Mouse (Mus musculus) intestine, embryonic 14.5 days (tissue): ENCODE results near the gene Unc13d. TPM values are rescaled to one million over a fixed set of nuclear protein-coding genes. Genes with fewer than 3 reads are reported as not detected.

ENCODE experiments used
- ATAC-seq: fragments of 200-750 bp; cut with Nextera tagmentation; replicated peaks from 2 replicates; pipeline ENCODE4 v1.8.0; 2017; ENCODE audit warnings: low read depth, moderate number of reproducible peaks, moderate TSS enrichment, moderate library complexity; ENCODE audit not compliant: low FRiP score, low TSS enrichment
- DNase-seq: peaks from one replicate; pipeline ENCODE4 v3.0.0-alpha.2; 2018; ENCODE audit warnings: low spot score
- H3K27ac ChIP-seq: fragments of 300-500 bp; sonication (generic); 2 replicates; pipeline ENCODE4 v1.5.1; 2014; ENCODE audit warnings: low read depth, mild to moderate bottlenecking, control low read depth
- H3K27me3 ChIP-seq: fragments of 300-500 bp; sonication (generic); replicated peaks from 2 replicates; pipeline ENCODE4 v1.6.1; 2014; ENCODE audit warnings: low read length, control low read depth; ENCODE audit not compliant: control insufficient read depth, insufficient read depth
- H3K36me3 ChIP-seq: fragments of 300-500 bp; sonication (generic); 2 replicates; pipeline ENCODE4 v1.6.1; 2014; ENCODE audit warnings: low read length, control low read depth; ENCODE audit not compliant: control insufficient read depth, insufficient read depth
- H3K4me1 ChIP-seq: fragments of 300-500 bp; sonication (generic); replicated peaks from 2 replicates; pipeline ENCODE4 v1.6.1; 2014; ENCODE audit warnings: low read length, control low read depth, mixed read lengths; ENCODE audit not compliant: control insufficient read depth, insufficient read depth
- H3K4me2 ChIP-seq: fragments of 300-500 bp; sonication (generic); 2 replicates; pipeline ENCODE4 v1.6.1; 2014; ENCODE audit warnings: low read length
- H3K4me3 ChIP-seq: fragments of 300-500 bp; sonication (generic); 2 replicates; pipeline ENCODE4 v1.5.1; 2014; ENCODE audit warnings: low read depth, low read length, control low read depth, mixed read lengths
- H3K9ac ChIP-seq: fragments of 300-500 bp; sonication (generic); 2 replicates; pipeline ENCODE4 v1.6.1; 2014; ENCODE audit warnings: mild to moderate bottlenecking, low read length
- H3K9me3 ChIP-seq: fragments of 300-500 bp; sonication (generic); 2 replicates; pipeline ENCODE4 v1.6.1; 2016; ENCODE audit warnings: low read length, control low read depth; ENCODE audit not compliant: control insufficient read depth
- WGBS: fragments of 180-500 bp; shearing (Covaris S2); extraction: QIAGEN DNeasy Blood & Tissue Kit; methylation state at CpG from one replicate; pipeline ENCODE4 v1.1.7; 2014; 5-methylcytosine and 5-hydroxymethylcytosine counted together
- polyA plus RNA-seq: library from polyadenylated mRNA; unstranded; fragments of >200 nt; fragmentation: Nextera tagmentation; extraction: Ambion mirVana; gene quantifications from 2 replicates; pipeline ENCODE4 v1.2.1, GENCODE M21; 2014

Gene Unc13d
- polyA plus RNA-seq, 1 experiment from 2014 or later: 3.5 TPM

DNA sequence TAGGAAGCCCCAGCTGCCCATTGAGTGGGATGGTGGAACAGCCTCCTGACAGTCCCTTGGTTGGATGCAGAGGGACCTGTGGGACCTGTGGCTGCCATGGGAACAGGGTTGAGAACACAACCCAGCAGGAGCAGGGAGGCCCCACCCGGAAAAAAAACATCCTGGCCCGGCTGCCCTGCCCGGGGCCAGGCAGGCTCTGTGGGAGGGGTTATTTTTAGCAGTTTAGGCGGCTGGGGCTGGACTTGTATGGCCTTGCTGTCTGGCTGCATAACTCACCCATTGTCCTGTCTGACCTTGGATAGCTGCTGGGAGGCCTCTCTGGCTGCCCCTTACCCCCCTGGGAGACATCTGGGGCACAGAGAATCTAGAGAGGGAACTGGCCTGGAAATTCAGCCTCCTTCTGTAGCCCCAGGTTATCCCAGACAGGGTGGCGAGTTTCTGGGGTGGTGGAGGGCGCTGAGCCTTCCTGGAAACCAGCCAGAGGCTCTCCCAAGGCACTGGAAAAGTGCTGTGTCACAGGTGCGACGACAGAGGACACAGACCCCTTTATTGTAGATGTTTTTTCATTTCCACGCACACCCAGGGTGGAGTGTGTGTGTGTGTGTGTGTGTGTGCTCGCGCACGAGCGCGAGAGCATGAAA is 26.4 kb upstream of the Unc13d start:
- Histone ChIP-seq H3K9ac (no peak overlapping the region), H3K27me3 (peaks cover 24% of the 10 kb centered on the region), H3K4me3 (no peak overlapping the region), H3K36me3 (no peaks in the 10 kb centered on the region), H3K27ac (peak overlapping the region; percentile 60), H3K9me3 (no peaks in the 10 kb centered on the region), H3K4me2 (0 out of 2 replicates have a peak overlapping the region, but pooled peaks have one; percentile 7), H3K4me1 (peaks cover 62% of the 10 kb centered on the region)
- DNase-seq (peak; percentile 74), ATAC-seq (peak; percentile 50)
- WGBS: 33% methylated on average over 14 of the region's 14 CpGs

GRCm38 (mm10) chr11:116103572-116103971 is 25.8 kb upstream of the Unc13d start:
- peaks cover 63% of the 10 kb centered on the region for H3K4me1 ChIP-seq
- H3K4me2 ChIP-seq: no peak overlapping the region
- DNase-seq (no peak), ATAC-seq (no peak)
- H3K4me3 ChIP-seq: no peak overlapping the region
- WGBS: 71% methylated on average over 12 of the region's 12 CpGs
- H3K27ac ChIP-seq: peak overlapping the region; percentile 60; the same call in 1 of the 2 replicates
- no peaks in the 10 kb centered on the region for H3K36me3 ChIP-seq
- no peak overlapping the region for H3K9ac ChIP-seq
- peaks cover 19% of the 10 kb centered on the region for H3K27me3 ChIP-seq
- no peaks in the 10 kb centered on the region for H3K9me3 ChIP-seq

GRCm38 (mm10) chr11:116102472-116102871 is 24.7 kb upstream of the Unc13d start:
- H3K9ac ChIP-seq: no peak overlapping the region
- WGBS: 58% methylated on average over 3 of the region's 4 CpGs
- H3K27me3 ChIP-seq: peaks cover 8% of the 10 kb centered on the region
- peaks cover 64% of the 10 kb centered on the region for H3K4me1 ChIP-seq
- no peak overlapping the region for H3K4me3 ChIP-seq
- H3K36me3 ChIP-seq: no peaks in the 10 kb centered on the region
- ATAC-seq (no peak), DNase-seq (no peak)
- H3K4me2 ChIP-seq: no peak overlapping the region
- peak overlapping the region; percentile 74; the same call in 1 of the 2 replicates for H3K27ac ChIP-seq
- H3K9me3 ChIP-seq: no peaks in the 10 kb centered on the region

GRCm38 (mm10) chr11:116101931-116102381 is 24.2 kb upstream of the Unc13d start:
- Histone ChIP-seq H3K4me2 (0 out of 2 replicates have a peak overlapping the region, but pooled peaks have one; percentile 6), H3K36me3 (no peaks in the 10 kb centered on the region), H3K4me1 (peaks cover 60% of the 10 kb centered on the region), H3K27me3 (peaks cover 3% of the 10 kb centered on the region), H3K4me3 (no peak overlapping the region), H3K27ac (peak overlapping the region; percentile 74), H3K9me3 (no peaks in the 10 kb centered on the region), H3K9ac (peak overlapping the region; percentile 5; the same call in 1 of the 2 replicates)
- peak; percentile 70 for DNase-seq
- no peak for ATAC-seq
- WGBS: 24% methylated on average over 11 of the region's 11 CpGs

DNA sequence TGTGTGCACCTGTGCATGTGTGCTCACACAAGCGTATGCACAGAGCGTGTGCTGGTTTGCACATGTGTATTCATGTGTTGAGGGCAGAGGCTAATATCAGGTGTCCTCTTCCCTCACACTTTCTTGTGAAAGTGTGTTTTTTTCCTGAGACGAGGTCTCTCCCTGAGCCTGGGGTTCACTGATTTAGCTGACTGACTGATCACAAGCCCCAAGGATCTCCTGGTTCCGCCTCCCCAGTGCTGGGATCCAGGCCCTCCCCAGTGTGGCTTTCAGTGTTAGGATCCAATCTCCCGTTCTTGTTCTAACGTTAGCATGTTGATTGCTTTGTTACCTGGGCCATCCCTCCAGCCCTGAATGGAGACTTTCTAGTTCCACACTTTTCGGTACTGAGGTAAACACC is 23.1 kb upstream of the Unc13d start:
- WGBS: 68% methylated on average over 7 of the region's 7 CpGs
- Histone ChIP-seq H3K4me1 (peaks cover 50% of the 10 kb centered on the region), H3K27ac (peak overlapping the region; percentile 74; the same call in 1 of the 2 replicates), H3K27me3 (no peaks in the 10 kb centered on the region), H3K9ac (no peak overlapping the region), H3K36me3 (no peaks in the 10 kb centered on the region), H3K9me3 (0 out of 2 replicates have a peak, but pooled peaks cover 3% of the 10 kb centered on the region), H3K4me3 (no peak overlapping the region), H3K4me2 (no peak overlapping the region)
- ATAC-seq (no peak), DNase-seq (no peak)

DNA sequence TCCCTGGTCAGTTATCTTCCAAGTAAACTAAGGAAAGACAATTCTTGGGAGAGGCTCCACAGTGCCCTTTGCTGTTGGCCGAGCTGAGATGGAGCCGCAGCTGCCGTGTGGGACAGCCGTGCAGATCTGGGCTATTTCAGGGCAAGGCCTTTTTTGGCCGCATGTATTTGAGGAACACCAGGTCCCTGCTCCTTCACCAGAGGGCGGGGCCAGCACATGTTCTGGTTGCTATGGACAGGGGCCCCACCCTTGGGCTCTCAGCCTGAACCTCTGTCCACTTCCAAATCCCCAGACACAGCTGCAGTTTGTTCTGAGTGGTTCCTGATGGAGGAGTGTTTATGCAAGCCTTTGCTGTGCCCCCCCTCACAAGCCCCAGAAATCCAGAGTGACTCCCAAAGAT is 22.6 kb upstream of the Unc13d start:
- Histone ChIP-seq H3K36me3 (no peaks in the 10 kb centered on the region), H3K9me3 (0 out of 2 replicates have a peak, but pooled peaks cover 3% of the 10 kb centered on the region), H3K4me1 (peaks cover 50% of the 10 kb centered on the region), H3K27me3 (no peaks in the 10 kb centered on the region), H3K27ac (peak overlapping the region; percentile 74; the same call in 1 of the 2 replicates), H3K9ac (no peak overlapping the region), H3K4me3 (no peak overlapping the region), H3K4me2 (no peak overlapping the region)
- DNase-seq (no peak), ATAC-seq (no peak)
- 26% methylated on average over 6 of the region's 6 CpGs for WGBS

DNA sequence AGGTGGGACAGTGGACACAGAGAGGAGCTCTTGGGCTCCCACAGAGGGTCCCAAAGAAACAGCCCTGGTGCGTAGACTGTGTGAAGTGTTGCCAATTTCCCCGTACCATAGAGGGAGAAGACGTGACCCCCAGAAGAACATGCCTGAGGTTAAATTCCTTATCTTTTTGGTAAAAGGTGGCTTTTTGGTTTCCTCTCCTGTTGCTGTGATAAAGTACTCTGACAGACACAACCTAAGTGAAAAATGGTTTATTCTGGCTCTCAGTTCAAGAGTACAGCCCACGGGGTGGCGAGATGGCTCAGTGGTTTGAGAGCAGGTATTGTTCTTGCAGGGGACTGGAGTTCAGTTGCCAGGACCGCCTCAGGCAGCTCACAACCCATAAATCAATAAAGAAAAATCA is 21.7 kb upstream of the Unc13d start:
- Histone ChIP-seq H3K9ac (no peak overlapping the region), H3K4me3 (no peak overlapping the region), H3K27me3 (no peaks in the 10 kb centered on the region), H3K4me1 (peaks cover 49% of the 10 kb centered on the region), H3K36me3 (no peaks in the 10 kb centered on the region), H3K27ac (no peak overlapping the region), H3K4me2 (no peak overlapping the region), H3K9me3 (0 out of 2 replicates have a peak, but pooled peaks cover 3% of the 10 kb centered on the region)
- WGBS: 86% methylated on average over 6 of the region's 6 CpGs
- DNase-seq (no peak), ATAC-seq (no peak)

DNA sequence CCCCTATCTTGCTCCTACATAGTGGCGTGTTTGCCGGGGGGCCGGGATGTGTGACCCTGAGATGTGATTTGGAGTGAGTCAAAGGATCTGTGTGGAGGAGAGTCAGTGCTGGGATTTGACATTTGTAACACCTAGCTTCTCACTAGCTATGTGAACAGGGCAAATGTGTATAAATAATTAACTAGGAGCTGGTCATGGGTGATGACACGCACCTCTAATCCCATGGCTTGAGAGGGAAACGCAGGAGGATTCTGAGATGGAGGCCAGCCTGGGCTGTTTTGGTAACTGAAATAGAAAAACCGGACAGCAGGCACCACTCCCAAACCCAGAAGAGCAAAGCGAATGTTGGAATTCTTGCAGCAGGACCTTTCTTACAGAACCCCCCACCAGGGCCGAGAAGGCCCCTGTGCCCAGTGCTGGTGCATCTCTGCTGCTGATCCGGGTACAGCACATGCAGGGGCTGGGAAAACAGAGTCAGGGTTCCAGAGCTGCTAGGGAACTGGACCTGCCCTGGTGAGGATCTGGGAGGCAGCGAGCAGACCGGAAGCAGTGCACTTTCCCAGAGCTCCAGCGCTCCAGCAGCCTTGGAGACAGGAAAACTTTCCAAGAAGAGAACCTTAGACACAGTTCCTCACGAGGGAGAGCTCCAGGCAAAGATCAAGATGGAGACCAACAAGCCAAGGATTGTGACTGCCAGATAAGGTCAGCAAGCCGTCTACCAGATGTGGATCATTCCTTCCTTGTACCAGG is 21.1 kb upstream of the Unc13d start:
- no peak for DNase-seq
- no peak for ATAC-seq
- H3K27me3 ChIP-seq: no peaks in the 10 kb centered on the region
- H3K4me1 ChIP-seq: peaks cover 47% of the 10 kb centered on the region
- H3K4me2 ChIP-seq: no peak overlapping the region
- H3K27ac ChIP-seq: 0 out of 2 replicates have a peak overlapping the region, but pooled peaks have one; percentile 14
- H3K9ac ChIP-seq: no peak overlapping the region
- 60% methylated on average over 14 of the region's 14 CpGs for WGBS
- 0 out of 2 replicates have a peak, but pooled peaks cover 3% of the 10 kb centered on the region for H3K9me3 ChIP-seq
- no peaks in the 10 kb centered on the region for H3K36me3 ChIP-seq
- H3K4me3 ChIP-seq: no peak overlapping the region
